Mouse (Mus musculus): ENCODE measurements around the gene Knl1. TPM values are rescaled to one million over a fixed set of nuclear protein-coding genes. Genes with fewer than 3 reads are reported as not detected.

The Knl1 gene
- polyA plus RNA-seq, 3 experiments from 2014 or later: 4.6 to 49.6 (median 6.9) TPM

Other genes with a start within 250 kb of the Knl1 start
- gene Knstrn, start 233.1 kb upstream of the Knl1 start, polyA plus RNA-seq (2017; shearing (Covaris generic)): 10 to 100 TPM; 11.9 to 73.4 (median 13.7) TPM
- gene Ivd, start 185.2 kb upstream of the Knl1 start, polyA plus RNA-seq (2017; shearing (Covaris generic)): 10 to 100 TPM; 33.1 to 71.6 (median 60.8) TPM
- 1 to 10 TPM; 2.2 to 4.6 (median 4.6) TPM for gene Bahd1, start 146.7 kb upstream of the Knl1 start, polyA plus RNA-seq (2017; shearing (Covaris generic))
- 1 to 10 TPM; 1.1 to 1.6 (median 1.5) TPM for gene Chst14, start 120.6 kb upstream of the Knl1 start, polyA plus RNA-seq (2017; shearing (Covaris generic))
- 10 to 100 TPM; 21.9 to 23.2 (median 22.8) TPM for gene Ccdc32, start 17.7 kb upstream of the Knl1 start, polyA plus RNA-seq (2017; shearing (Covaris generic))
- gene Rpusd2, start 12.3 kb upstream of the Knl1 start, polyA plus RNA-seq (2017; shearing (Covaris generic)): 1 to 10 TPM; 1.6 to 2.2 (median 2.0) TPM
- gene Rad51, start 65.7 kb downstream of the Knl1 start, polyA plus RNA-seq (2017; shearing (Covaris generic)): 10 to 100 TPM in 1 of 3 experiments, 1 to 10 TPM in 2; 3.8 to 40.3 (median 4.5) TPM
- 10 to 100 TPM; 13.0 to 15.6 (median 14.5) TPM for gene Rmdn3, start 109.9 kb downstream of the Knl1 start, polyA plus RNA-seq (2017; shearing (Covaris generic))
- under 1 TPM in 1 of 3 experiments, not detected in 2; 0.58 TPM for gene Gchfr, start 120.7 kb downstream of the Knl1 start, polyA plus RNA-seq (2017; shearing (Covaris generic))
- under 1 TPM; 0.23 to 0.95 (median 0.47) TPM for gene Gm14137, start 127.4 kb downstream of the Knl1 start, polyA plus RNA-seq (2017; shearing (Covaris generic))
- gene Zfyve19, start 161.5 kb downstream of the Knl1 start, polyA plus RNA-seq (2017; shearing (Covaris generic)): 10 to 100 TPM; 50.7 to 65.5 (median 50.7) TPM
- 10 to 100 TPM; 16.0 to 22.4 (median 17.1) TPM for gene Dnajc17, start 161.7 kb downstream of the Knl1 start, polyA plus RNA-seq (2017; shearing (Covaris generic))
- not detected for gene Ppp1r14d, start 182.8 kb downstream of the Knl1 start, polyA plus RNA-seq (2017; shearing (Covaris generic))
- under 1 TPM in 1 of 3 experiments, not detected in 2; 0.28 TPM for gene Spint1, start 190.2 kb downstream of the Knl1 start, polyA plus RNA-seq (2017; shearing (Covaris generic))
- gene Rhov, start 224.2 kb downstream of the Knl1 start, polyA plus RNA-seq (2017; shearing (Covaris generic)): under 1 TPM in 1 of 3 experiments, not detected in 2; 0.57 TPM
- gene Vps18, start 241.6 kb downstream of the Knl1 start, polyA plus RNA-seq (2017; shearing (Covaris generic)): 1 to 10 TPM; 5.5 to 6.1 (median 5.9) TPM

Measured in inflammation-experienced regulatory T-cells, adult 6 months (primary cell).